Mouse (Mus musculus) cerebellum, postnatal 4 days (tissue): ENCODE data around the gene Mtmr11.
A peak's percentile ranks its signal among the peaks of the same experiment; 100 is the strongest.

Experiments
- DNase-seq, 2 experiments: peaks; one replicate each; pipeline ENCODE4 v3.0.0; 2022; ENCODE audit warnings: low spot score in 2 of 2, mixed read lengths in 1 of 2

Mtmr11 gene

DNA sequence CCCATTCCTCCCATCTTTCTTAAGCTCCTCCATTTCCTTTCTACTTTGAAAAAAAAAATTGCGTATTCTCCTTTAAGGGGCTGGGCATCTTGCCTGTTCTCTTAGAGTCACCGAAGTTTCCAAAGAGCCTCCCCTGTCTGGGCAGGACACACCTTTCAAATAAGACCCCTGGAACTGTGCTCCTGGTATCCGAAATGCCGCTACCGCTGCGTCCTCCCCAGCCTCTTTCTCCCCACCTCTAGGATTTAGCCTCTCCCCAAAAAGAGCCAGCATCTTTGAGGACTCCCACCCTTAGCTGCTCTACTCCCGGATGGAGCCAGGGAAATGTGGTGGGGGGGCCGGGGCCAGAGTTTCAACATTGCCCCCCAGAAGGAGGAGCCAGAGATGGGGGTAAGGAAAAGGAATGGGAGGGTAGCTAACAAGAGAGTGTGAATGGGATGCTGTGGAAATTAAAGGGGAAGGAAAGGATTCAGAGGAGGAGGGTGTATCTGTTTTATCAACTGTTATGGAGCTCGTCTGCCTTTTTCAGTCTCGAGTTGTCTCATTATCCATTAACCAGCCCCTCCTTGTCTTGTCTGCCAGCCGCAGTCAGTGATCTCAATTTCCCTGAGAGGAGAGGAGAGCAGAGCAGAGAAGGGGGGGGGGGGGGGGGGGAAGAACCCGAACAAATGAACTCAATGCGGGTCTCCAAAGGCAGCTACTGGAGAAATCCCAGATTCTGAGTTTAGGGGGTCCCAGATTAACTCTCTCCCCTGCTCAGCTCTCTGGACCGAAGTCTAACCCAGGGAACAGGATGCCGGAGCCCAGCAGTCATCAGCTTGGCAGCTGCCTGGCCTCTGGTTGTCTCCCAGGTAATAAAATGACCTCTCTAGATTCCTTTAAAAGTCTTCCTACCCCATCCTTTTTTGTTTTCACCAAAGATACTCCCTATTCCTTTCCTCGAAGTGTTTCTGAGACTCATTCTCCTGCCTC, at the start of gene Mtmr11:
Mtmr11 (plus strand) TSS at position 136 of the 972 bp plus-strand sequence.
- DNase-seq: no peak

DNA sequence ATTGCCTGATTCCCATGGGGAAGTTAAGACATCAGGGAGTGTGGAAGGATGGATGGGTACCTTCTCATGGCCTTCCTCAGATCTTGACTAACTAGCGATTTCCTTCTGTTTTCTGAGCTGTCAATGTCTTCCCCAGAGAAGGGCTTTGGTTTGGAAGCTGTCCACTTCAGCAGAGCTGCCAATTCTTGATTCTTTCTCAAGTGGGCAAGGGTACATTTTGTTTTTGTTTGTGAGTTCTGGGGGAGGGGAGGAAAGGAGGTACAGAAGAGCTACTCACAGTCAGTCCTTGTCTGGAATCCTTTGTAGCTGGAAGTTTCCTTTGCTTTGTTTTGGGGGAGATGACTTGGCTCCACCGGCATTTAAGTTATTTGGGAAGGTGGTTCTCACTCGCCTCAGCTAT, 48.6 kb upstream of the Mtmr11 start:
- no peak for DNase-seq

DNA sequence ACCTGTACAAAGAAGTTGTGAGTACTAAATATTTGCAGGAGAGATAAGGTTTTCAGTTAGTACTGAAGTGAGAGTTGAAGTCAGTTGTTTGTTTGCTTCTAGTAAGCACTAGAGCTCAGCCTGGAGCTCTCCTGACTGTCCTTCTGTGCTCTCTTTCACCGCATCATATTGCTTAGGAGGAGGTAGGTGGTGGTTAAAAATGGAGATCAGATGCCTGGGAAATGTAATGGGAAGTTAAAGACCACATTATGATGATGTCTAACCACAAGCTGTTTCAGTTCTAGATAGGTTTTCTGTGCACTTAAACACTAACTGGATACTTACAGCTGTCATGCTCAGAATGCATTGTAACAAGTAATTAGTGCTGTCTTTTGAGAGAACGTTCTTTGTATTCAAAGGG, 43.7 kb upstream of the Mtmr11 start:
- no peak for DNase-seq

DNA sequence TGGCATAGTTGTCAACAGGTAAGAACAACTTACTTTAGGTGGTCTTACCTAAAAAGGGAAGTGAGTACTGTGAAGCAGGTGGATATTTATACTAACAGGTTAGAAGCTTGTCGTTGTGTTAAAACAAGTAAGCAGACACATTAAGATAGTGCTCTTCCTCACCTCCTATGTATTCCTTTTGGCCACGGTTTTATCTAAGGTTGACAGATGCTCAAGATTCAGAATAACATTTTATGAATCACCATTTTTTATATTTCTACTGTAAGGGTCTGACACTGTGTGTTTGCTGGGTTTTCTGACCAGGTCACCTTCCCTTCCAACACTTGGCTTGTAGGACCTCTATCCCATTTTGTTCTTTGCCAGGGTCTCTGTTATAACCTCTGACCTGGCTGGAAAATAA, 43.1 kb upstream of the Mtmr11 start:
- DNase-seq: no peak

DNA sequence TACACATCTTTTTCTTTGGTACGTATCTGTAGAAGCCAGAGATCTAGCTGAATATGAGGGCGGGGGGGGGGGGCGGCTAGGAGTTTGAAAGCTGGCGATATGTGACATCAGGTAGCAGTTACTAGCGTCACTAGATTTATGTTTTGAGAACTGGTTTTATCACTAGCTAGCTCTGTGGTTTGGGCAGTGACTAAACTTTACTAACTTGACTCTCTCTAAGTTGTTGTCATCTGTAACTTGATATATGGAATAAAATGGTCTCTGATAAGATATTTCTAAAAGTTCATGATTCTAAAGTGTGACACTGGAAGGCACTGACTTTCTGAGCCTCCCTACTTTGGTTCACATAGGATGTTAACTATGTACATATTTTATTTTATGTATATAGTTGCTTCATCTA, 37.6 kb upstream of the Mtmr11 start:
- DNase-seq: no peak

DNA sequence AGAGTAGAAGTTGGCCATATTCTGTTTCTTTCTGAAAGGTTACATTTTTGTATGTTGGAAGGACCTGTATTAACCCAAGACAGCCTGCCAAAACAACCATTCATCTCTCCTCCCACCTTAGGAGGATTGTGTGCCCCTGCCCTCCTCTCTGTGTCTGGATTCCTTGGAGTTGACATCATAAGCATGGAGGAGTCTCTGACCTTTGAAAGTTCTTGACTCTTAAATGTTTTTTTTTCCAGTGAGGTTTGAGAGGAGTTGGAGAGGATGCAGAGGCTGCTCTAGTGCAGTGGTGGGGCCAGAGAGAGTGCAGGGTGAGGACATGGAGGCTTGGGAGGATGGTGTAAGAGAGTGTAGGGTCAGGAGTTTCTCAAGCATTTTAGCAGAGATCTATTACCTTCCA, 33.7 kb upstream of the Mtmr11 start:
- no peak for DNase-seq

DNA sequence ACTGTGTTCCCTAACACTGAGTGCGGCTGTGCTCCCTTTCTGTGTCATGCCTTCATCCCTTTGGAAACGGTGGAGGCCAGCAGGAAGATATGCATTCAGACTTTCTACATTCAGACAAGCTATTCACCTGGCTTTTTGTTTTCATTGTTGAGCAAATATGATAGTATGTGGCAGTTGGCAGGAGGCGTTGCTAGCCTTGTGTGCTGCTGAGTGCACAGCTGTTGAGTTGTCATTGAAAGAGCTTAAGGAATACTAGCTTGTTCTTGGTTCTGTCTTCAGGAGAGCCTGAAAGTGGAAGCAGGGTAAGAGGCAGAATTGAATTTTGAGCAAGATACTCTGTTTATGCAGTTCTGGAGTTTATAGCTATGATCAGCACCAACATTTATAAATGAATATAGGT, 29.3 kb upstream of the Mtmr11 start:
- no peak for DNase-seq

DNA sequence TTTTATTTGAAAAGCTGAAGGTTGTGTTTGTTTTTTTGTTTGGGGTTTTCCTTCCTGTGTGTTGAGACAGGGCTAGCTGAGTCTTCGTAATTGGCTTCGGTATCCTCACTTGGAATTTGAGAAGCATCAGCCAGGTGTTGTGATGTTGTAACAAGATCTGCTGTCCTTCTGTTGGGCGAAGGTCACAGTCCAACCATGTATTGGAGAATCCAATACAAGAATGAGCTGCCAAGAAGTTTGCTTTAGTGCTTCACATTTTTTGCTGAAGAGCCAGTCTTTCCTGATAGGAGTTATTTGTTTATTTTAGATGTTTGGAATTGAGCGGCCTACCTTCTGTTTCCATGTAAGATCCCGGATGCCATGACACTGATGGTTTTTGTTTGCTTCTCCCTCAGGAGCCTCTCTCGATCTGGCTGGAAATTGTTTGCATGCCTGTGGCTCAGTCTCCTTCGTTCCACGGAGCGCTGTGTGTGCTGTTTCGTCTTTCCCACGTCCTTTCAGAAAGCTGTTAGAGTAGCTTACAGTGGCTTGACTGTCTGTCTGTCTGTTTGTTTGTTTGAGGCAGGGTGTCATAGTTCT, 28.4 kb upstream of the Mtmr11 start:
- no peak for DNase-seq

DNA sequence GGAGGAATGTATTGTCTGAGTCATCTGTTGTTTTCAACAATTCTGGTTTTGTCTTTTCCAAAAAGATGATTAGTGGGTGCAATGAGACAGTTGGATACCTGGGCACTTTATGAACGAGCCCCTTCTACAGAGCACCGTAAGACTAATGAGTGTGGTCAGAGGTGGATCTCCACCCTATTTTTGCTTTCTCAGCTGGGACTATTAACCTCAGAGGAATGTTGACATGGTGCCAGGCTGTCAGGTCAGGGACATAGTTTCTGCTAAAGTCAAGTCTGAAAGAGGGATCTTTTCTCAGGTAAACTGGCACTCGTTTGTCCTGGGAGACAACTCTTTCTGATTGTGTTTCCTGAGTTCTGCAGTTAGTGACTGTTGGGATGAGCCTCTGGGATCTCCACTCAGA, 26.8 kb upstream of the Mtmr11 start:
- DNase-seq: no peak

DNA sequence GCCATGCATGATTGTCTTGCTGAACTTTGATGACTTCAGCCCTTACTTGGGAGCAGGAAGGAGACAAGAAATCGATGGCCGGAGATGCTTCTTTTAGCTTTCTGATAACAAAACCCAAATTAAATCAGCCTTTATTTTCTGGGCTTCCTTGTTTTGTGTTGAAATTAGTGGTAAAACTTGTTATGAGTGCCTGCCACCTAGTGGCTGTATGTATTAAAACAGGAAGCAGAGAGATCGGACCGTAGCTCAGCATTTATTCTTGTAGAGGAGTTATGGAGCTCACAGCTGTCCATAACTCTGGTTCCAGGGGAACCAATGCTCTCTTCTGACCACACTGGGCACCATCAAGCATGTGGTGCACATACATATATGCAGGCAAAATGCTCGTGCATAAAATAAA, 13.9 kb upstream of the Mtmr11 start:
- DNase-seq: peak in 1 of 2 experiments; percentile 35

DNA sequence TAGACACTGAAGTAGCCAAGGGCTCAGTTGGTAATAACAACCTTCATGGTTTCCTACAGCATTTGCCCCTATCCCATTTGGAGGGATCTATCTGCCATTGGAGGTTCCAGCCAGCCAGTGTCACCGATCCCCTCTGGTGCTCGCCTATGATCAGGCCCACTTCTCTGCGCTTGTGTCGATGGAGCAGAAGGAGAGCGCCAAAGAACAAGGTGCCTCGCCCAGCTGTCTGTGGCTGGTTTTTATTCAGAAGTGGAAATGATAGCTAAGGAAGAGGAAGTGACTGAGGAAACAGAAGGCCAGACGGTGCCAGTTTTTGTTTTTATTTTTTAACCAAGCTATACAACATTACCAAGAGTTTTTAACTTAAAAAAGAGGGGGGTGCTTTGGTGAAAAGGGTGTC, 10.0 kb upstream of the Mtmr11 start:
- DNase-seq: no peak

DNA sequence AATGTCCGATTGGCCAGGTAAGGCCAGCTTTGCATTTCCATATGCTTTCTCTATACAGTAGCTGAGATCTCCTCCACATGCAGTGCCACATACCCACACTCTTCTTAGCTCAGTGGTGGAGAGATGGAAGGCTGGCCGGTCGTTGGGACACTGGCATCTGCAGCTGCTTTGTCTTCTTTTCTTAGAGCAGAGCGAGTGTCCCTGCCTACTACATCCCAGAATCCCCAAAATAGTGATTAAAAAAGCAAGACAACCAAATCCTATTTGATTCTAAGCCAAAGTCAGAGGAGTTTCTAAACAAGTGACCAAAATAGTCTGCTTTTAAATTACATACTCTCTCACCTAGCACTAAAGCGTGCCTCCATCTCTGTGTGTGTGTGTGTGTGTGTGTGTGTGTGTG, 9.2 kb upstream of the Mtmr11 start:
- DNase-seq: no peak

DNA sequence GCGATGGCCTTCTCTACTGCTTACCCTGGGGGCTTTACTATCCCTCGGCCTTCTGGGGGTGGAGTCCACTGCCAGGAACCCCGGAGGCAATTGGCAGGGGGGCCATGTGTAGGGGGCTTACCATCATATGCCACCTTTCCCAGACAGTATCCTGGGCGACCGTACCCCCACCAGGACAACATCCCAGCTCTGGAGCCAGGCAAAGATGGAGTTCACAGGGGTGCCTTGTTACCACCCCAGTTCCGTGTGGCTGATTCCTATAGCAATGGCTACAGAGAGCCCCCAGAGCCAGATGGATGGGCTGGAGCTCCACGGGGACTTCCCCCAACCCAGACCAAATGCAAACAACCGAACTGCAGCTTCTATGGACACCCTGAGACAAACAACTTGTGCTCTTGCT, 6.3 kb upstream of the Mtmr11 start:
- no peak for DNase-seq

DNA sequence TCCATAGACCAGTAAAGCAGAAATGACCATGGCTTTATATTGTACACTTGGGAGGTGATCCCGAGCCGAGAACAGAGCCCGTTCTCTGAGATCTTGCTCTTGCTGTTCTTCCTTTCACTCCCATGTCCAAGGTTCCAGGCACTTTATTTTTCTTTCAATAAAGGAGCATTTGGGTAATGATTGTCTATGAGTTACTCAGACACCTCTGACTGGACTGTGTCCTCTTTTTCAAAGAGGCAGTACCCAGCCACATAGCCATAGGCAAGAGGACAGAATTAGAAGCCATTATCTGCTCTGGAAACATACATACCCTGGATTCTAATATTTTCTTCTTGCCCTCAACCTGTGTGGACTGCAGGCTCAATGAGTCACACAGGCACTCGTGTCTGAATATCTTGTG, 2.0 kb upstream of the Mtmr11 start:
- DNase-seq: no peak

DNA sequence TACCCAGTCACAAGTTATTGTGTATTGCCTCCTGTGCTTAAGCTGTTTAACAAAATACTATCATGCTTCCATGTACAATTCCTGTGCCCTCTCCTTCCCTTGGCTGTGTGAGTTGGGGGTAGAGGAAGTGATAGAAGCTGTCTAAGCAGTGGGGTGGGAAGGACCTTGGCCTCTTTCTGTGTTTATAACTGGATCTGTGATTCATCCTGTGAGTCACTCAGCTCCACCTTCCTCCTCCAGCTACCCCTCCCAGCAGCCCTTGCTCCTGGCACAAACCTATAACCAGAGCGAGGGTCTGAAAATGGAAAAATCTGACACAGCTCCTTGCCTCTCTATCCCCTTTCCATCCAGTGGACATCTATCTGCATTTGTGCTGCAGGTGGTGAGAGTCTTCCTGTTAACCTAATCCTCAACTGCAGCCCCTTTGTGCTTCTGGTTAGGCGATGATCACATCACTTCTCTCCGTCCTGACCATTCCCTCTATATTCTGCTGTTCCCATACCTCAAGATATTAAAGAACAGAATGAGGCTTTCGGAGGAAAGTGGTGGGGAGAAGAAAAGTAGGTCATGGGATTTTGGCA, 1.5 kb upstream of the Mtmr11 start:
- DNase-seq: no peak

DNA sequence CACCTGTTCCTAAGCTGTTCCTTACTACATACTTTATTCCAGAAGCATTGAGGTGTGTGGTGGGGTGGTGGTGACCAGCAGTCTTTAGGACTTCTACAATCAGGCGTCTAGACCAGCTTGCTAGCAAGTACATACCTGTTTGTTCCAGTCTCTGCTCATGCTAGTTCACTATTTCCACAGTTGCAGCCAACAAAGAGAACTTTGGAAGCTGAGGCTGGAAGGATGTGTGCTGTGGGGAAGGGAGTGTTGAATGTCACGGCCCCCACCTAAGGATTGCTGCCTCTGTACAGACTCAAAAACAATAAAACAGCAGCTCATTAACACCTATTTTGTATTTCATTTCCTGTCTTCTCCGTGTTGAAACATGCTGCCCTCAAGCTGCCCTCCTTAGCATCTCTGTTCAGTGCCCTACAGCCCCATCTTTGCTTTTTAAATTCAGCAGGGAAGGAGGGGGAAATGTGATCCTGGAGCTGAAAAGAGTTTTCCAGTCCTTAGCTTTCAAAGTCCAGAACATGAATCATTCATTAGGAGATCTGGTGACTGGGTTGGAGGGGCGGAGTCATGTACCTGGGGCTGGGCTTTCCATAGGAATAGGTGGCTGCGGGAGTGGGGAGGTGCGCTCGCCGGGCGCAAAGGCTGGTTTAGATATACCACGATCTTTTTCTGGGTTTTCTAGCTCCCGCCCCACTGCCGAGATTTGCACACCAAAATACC, 844 bp upstream of the Mtmr11 start:
- no peak for DNase-seq

DNA sequence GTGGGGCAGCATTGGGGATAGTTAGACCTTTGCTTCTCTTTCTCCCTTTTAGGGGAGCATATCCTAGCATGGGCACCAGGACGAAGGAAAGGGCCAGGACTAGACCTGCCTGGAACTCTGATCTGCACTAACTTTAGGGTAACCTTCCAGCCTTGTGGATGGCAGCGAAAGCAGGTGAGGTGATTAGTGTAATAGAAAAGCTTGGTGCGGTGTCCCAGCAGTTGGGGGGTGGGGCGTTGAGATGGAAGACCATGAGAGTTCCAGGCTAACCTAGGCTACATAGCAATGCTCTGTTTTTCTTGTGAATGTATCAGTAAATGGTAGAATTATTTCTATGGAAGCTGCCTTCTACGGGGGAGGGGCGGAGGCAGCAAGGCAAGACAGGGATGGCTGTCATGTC, 1.2 kb downstream of the Mtmr11 start:
- no peak for DNase-seq

DNA sequence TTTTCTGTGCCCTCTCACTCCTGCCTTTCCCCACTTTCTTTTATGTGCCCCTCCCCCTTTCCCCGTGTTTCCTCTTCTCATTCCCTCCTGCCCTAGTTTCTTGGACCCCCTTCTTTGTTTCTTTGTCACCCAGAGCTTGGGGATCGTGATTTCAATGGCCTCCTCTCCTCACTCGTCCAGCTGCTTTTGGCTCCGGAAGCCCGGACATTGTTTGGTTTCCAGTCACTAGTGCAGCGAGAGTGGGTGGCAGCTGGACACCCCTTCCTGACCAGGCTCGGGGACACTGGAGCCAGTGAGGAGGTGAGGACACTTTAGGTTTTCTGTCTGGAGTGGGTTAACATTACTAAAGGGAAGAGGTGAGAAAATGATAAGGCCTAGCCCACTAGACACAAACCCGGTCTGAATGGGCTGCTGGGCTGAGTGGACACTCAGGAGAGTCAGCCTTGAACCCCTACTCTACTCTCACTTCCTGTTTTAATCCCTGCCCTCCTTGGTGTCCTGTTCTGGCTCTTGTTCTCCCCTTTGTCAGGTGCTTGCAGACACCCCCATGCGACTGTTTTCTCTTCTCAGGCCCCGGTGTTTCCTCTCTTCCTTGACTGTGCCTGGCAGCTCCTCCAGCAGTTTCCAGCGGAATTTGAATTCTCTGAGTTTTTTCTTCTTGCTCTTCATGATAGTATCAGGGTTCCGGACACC, 6.8 kb downstream of the Mtmr11 start:
- DNase-seq: no peak

DNA sequence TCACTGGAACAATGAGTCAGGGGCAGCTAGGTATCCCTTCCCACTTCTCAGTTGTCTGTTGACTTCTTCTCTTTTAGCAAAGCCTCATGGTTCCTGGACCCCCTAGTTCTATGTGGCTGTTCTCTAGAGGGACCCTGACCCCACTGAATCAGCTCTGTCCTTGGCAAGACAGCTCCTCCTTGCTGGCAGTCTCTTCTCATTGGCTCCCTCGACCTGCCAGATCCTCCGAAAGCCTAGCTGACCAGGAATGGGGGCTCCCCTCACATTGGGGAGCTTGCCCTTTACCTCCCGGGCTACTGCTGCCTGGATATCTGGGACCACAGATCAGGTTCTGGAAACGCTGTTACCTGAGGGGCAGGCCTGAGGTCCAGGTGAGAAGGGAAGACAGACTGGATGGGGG, 8.5 kb downstream of the Mtmr11 start:
- DNase-seq: no peak

DNA sequence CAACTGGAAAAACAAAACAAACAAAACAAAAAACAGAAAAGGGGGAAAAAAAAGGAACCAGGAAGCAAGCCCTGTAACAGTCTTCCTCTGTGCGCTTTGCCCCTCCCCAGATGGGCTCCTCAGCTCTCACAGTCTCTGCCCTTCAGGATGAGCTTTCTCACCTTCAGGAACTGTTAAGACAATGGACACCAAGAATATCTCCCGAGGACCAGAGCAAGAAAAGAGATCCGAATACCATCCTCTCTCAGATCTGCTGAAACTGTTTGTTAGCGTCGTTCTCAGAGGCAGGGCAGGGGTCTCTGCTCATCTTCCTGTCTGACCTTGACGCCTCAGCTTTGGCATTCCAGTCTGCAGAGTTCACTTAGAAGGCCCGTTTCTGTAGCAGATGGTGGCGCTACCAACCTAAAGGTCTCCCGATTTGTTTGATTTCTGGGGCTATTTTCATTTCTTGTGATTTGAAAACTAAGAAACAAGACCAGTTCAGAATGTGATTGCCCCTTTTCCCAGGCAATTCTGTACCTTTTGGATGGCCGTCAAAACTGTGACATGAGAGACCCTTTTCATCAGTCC, 9.3 kb downstream of the Mtmr11 start:
- DNase-seq: no peak

DNA sequence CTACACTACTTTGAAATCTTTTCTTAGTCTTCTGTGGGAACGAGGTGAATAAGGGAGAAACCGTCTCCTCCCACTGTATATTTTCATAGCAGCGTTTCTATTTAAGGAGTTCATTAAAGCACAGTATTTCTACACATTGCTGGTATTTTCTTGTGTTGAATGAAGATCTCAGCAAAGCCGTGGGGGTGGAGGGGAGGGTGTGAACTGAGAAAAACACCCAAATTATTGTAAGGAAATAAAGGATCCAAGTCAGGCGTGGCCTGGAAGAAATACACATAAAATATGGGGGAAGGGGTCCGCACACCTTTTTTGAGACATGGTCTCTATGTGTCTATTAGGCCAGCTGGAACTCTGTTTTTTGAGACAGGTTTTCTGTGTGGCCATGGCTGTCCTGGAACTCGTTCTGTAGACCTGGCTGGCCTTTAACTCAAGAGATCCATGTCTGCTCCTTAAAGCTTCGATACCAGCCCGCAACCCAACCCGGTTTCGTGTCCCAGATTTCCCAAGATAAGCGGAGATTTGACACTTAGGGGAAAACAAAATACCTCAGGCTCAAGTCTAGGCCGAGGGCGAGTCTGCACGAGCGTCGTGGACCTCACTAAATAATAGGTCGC, 9.9 kb downstream of the Mtmr11 start:
- DNase-seq: no peak
